Mouse (Mus musculus) CH12.LX (cell line): ENCODE results near the gene Sdsl. TPM values are rescaled to one million over a fixed set of nuclear protein-coding genes. Genes with fewer than 3 reads are reported as not detected.

Source experiments
- DNase-seq: peaks from one replicate; pipeline ENCODE4 v3.0.0-alpha.2; 2013; ENCODE audit errors: extremely low read depth
- H3K27ac ChIP-seq: 2 replicates; pipeline ENCODE4 v1.5.1; 2012; ENCODE audit warnings: low read depth, mild to moderate bottlenecking, control low read depth, moderate library complexity; ENCODE audit not compliant: insufficient read depth
- H3K27me3 ChIP-seq: replicated peaks from 2 replicates; pipeline ENCODE3; 2012; ENCODE audit warnings: inconsistent platforms
- H3K36me3 ChIP-seq, 2 experiments: replicated peaks in 1 of 2; 2 replicates each; pipeline versions ENCODE3 to v1.6.1; 2012; ENCODE audit warnings: inconsistent platforms in 1 of 2, low read length in 1 of 2, mild to moderate bottlenecking in 1 of 2, mixed read lengths in 1 of 2, moderate library complexity in 1 of 2; ENCODE audit not compliant: control insufficient read depth in 1 of 2, insufficient read depth in 1 of 2
- H3K4me1 ChIP-seq, 2 experiments: 2 replicates each; pipeline ENCODE4 v1.6.1; 2012; ENCODE audit warnings: inconsistent platforms in 1 of 2, moderate library complexity in 1 of 2; ENCODE audit not compliant: insufficient read depth in 2 of 2, control insufficient read depth in 1 of 2
- H3K4me2 ChIP-seq: 2 replicates; pipeline ENCODE4 v1.6.1; 2012; ENCODE audit warnings: low read depth, mild to moderate bottlenecking, control low read depth; ENCODE audit not compliant: poor library complexity, insufficient read depth, severe bottlenecking
- H3K4me3 ChIP-seq, 3 experiments: fragments of 150-350 bp in 1 of 3; sonication (generic) in 1 of 3; replicated peaks in 1 of 3; 2 replicates each; pipeline versions ENCODE3 to v1.5.1; 2011 to 2012; ENCODE audit warnings: low read depth in 2 of 3, low read length in 2 of 3, mild to moderate bottlenecking in 2 of 3, moderate library complexity in 2 of 3, control low read depth in 1 of 3, improper control_type of control experiment in 1 of 3, inconsistent platforms in 1 of 3, mixed read lengths in 1 of 3; ENCODE audit not compliant: poor library complexity in 1 of 3
- H3K79me2 ChIP-seq: replicated peaks from 2 replicates; pipeline ENCODE4 v1.6.1; 2012; ENCODE audit warnings: mild to moderate bottlenecking, moderate library complexity; ENCODE audit not compliant: control insufficient read depth, poor library complexity, insufficient read depth, severe bottlenecking; ENCODE audit errors: extremely low read depth
- H3K9ac ChIP-seq: 2 replicates; pipeline ENCODE4 v1.6.1; 2012; ENCODE audit warnings: low read depth, mild to moderate bottlenecking, control low read depth, moderate library complexity; ENCODE audit not compliant: insufficient read depth
- H3K9me3 ChIP-seq: replicated peaks from 2 replicates; pipeline ENCODE3; 2012; ENCODE audit warnings: low read length, inconsistent platforms, mixed read lengths
- BHLHE40 ChIP-seq: IDR thresholded peaks from 2 replicates; pipeline ENCODE4 v1.6.1; 2011; ENCODE audit warnings: mild to moderate bottlenecking, low read depth, low read length, improper control_type of control experiment
- CHD2 ChIP-seq: IDR thresholded peaks from 2 replicates; pipeline ENCODE4 v1.6.1; 2011; ENCODE audit warnings: low read length, improper control_type of control experiment
- ELF1 ChIP-seq: IDR thresholded peaks from 2 replicates; pipeline ENCODE4 v1.6.1; 2014; ENCODE audit warnings: low read depth, mild to moderate bottlenecking, inconsistent platforms, low read length, improper control_type of control experiment
- EP300 ChIP-seq: IDR thresholded peaks from 2 replicates; pipeline ENCODE4 v1.6.1; 2011; ENCODE audit warnings: low read length, improper control_type of control experiment
- GABPA ChIP-seq: IDR thresholded peaks from 2 replicates; pipeline ENCODE4 v1.6.1; 2012; ENCODE audit warnings: low read depth, low read length, improper control_type of control experiment, inconsistent platforms; ENCODE audit not compliant: insufficient replicate concordance
- HCFC1 ChIP-seq: IDR thresholded peaks from 2 replicates; pipeline ENCODE4 v1.6.1; 2012; ENCODE audit warnings: low read depth, mild to moderate bottlenecking, inconsistent platforms, low read length, improper control_type of control experiment
- JUND ChIP-seq: conservative IDR thresholded peaks from 2 replicates; pipeline ENCODE4 v1.6.1; 2011; ENCODE audit warnings: low read depth, low read length, improper control_type of control experiment
- KAT2A ChIP-seq: IDR thresholded peaks from 2 replicates; pipeline ENCODE4 v1.6.1; 2012; ENCODE audit warnings: low read length, improper control_type of control experiment, inconsistent platforms; ENCODE audit not compliant: insufficient replicate concordance
- MAFK ChIP-seq: IDR thresholded peaks from 2 replicates; pipeline ENCODE4 v1.6.1; 2011; ENCODE audit warnings: low read length, improper control_type of control experiment; ENCODE audit not compliant: insufficient replicate concordance
- MAX ChIP-seq: IDR thresholded peaks from 2 replicates; pipeline ENCODE4 v1.6.1; 2011; ENCODE audit warnings: low read length, improper control_type of control experiment
- MXI1 ChIP-seq: IDR thresholded peaks from 2 replicates; pipeline ENCODE4 v1.6.1; 2011; ENCODE audit warnings: mild to moderate bottlenecking, low read depth, low read length, improper control_type of control experiment
- MYC ChIP-seq: IDR thresholded peaks from 2 replicates; pipeline ENCODE4 v1.6.1; 2011; ENCODE audit warnings: low read depth, mild to moderate bottlenecking, improper control_type of control experiment, low read length
- NELFE ChIP-seq: IDR thresholded peaks from 2 replicates; pipeline ENCODE4 v1.6.1; 2011; ENCODE audit warnings: low read depth, low read length, improper control_type of control experiment
- PAX5 ChIP-seq: IDR thresholded peaks from 2 replicates; pipeline ENCODE4 v1.6.1; 2012; ENCODE audit warnings: low read length, inconsistent platforms, mixed read lengths
- POLR2A ChIP-seq: IDR thresholded peaks from 2 replicates; pipeline ENCODE4 v1.6.1; 2011; ENCODE audit warnings: low read depth, mild to moderate bottlenecking, improper control_type of control experiment, low read length
- POLR2AphosphoS2 ChIP-seq: IDR thresholded peaks from 2 replicates; pipeline ENCODE4 v1.6.1; 2011; ENCODE audit warnings: low read depth, low read length, improper control_type of control experiment
- SIN3A ChIP-seq: IDR thresholded peaks from 2 replicates; pipeline ENCODE4 v1.6.1; 2012; ENCODE audit warnings: low read length, improper control_type of control experiment, inconsistent platforms
- SMC3 ChIP-seq: IDR thresholded peaks from 2 replicates; pipeline ENCODE4 v1.6.1; 2011; ENCODE audit warnings: low read depth, low read length, improper control_type of control experiment
- TCF12 ChIP-seq: IDR thresholded peaks from 2 replicates; pipeline ENCODE4 v1.6.1; 2014; ENCODE audit warnings: low read depth, mild to moderate bottlenecking, inconsistent platforms, low read length, improper control_type of control experiment
- UBTF ChIP-seq: IDR thresholded peaks from 2 replicates; pipeline ENCODE4 v1.6.1; 2012; ENCODE audit warnings: low read depth, mild to moderate bottlenecking, inconsistent platforms, low read length, improper control_type of control experiment, moderate library complexity
- USF1 ChIP-seq: IDR thresholded peaks from 2 replicates; pipeline ENCODE4 v1.6.1; 2014; ENCODE audit warnings: low read depth, mild to moderate bottlenecking, inconsistent platforms, low read length, improper control_type of control experiment
- ZC3H11A ChIP-seq: IDR thresholded peaks from 2 replicates; pipeline ENCODE4 v1.6.1; 2012; ENCODE audit warnings: low read depth, mild to moderate bottlenecking, inconsistent platforms, low read length, improper control_type of control experiment
- ZMIZ1 ChIP-seq: IDR thresholded peaks from 2 replicates; pipeline ENCODE4 v1.6.1; 2012; ENCODE audit warnings: low read depth, mild to moderate bottlenecking, inconsistent platforms, low read length, improper control_type of control experiment
- dilution Hi-C: fragments of 300-500 bp; cut with MboI; formaldehyde crosslinking; loops from 2 replicates; pipeline ENCODE4 v1.14.3; 2020; ENCODE audit warnings: low sequenced_read_pairs; ENCODE audit not compliant: extremely low pct_unique_long_range_greater_than_20kb, extremely low pct_ligation_motif_present
- in situ Hi-C: fragments of 300-500 bp; cut with MboI; formaldehyde crosslinking; loops from 3 replicates; pipeline ENCODE4 v1.14.3; 2019; ENCODE audit warnings: low sequenced_read_pairs, low pct_ligation_motif_present, low pct_unique_long_range_greater_than_20kb, mixed read lengths
- polyA plus RNA-seq: library from polyadenylated mRNA; unstranded; fragments of >175 nt; gene quantifications from 2 replicates; pipeline ENCODE4 v1.2.1, GENCODE M21; 2012; ENCODE audit warnings: low read depth; ENCODE audit not compliant: insufficient read length
- total RNA-seq, 2 experiments: library from RNA; depleted of rRNA; stranded (reverse); fragments of 300-350 nt in 1 of 2; fragments of >200 nt in 1 of 2; gene quantifications; 2 replicates each; pipeline ENCODE4 v1.2.3; 2012 to 2014

Sdsl gene
- total and polyA plus RNA-seq, 3 experiments, result 0.37 to 4.0 TPM; not detected in 1

GRCm38 (mm10) chr5:120456841-120457554, 15.6 kb downstream of the Sdsl start:
- Histone ChIP-seq H3K9me3 (no peaks in the 10 kb centered on the region), H3K27me3 (peaks cover 62% of the 10 kb centered on the region), H3K79me2 (no peaks in the 10 kb centered on the region), H3K36me3 (no peaks in the 10 kb centered on the region), H3K4me2 (no peak overlapping the region), H3K4me3 (no peak overlapping the region), H3K9ac (no peak overlapping the region), H3K27ac (no peak overlapping the region), H3K4me1 (peaks cover 13 to 41% of the 10 kb centered on the region in 2 experiments; a peak in 3 of 4 replicates)
- TF ChIP-seq MYC (no peak), ELF1 (no peak), KAT2A (no peak), PAX5 (no peak), TCF12 (no peak), MAFK (no peak), ZMIZ1 (no peak), ZC3H11A (no peak), JUND (no peak), NELFE (no peak), BHLHE40 (no peak), GABPA (no peak), CHD2 (no peak)
- dilution Hi-C loops (no loop called here), in situ Hi-C loops (no loop called here)
- no peak for DNase-seq

GRCm38 (mm10) chr5:120456253-120456652, 16.4 kb downstream of the Sdsl start:
- dilution Hi-C loops (no loop called here), in situ Hi-C loops (no loop called here)
- Histone ChIP-seq H3K4me3 (no peak overlapping the region), H3K36me3 (no peaks in the 10 kb centered on the region), H3K9me3 (no peaks in the 10 kb centered on the region), H3K4me1 (peaks cover 6 to 34% of the 10 kb centered on the region in 2 experiments; a peak in 2 of 4 replicates), H3K4me2 (no peak overlapping the region), H3K27me3 (peaks cover 59% of the 10 kb centered on the region), H3K79me2 (no peaks in the 10 kb centered on the region), H3K27ac (no peak overlapping the region), H3K9ac (no peak overlapping the region)
- no peak for DNase-seq
- TF ChIP-seq JUND (no peak), MAX (no peak), TCF12 (no peak), USF1 (no peak), MXI1 (no peak), POLR2A (no peak), HCFC1 (no peak), SMC3 (no peak), UBTF (no peak), ELF1 (no peak), MYC (no peak), POLR2AphosphoS2 (no peak), PAX5 (no peak), KAT2A (no peak), BHLHE40 (no peak), SIN3A (no peak), EP300 (no peak), CHD2 (no peak), ZMIZ1 (no peak)
